Mouse (Mus musculus) MEL (cell line): ENCODE data around the gene Osbpl9. TPM values are rescaled to one million over a fixed set of nuclear protein-coding genes. Genes with fewer than 3 reads are reported as not detected.
A peak's percentile ranks its signal among the peaks of the same experiment; 100 is the strongest.

ENCODE experiments used
- DNase-seq: peaks from one replicate; pipeline ENCODE4 v3.0.0; 2011; ENCODE audit warnings: low read depth, low spot score
- H3K27ac ChIP-seq: 2 replicates; pipeline ENCODE4 v1.5.1; 2012; ENCODE audit warnings: low read depth, mild to moderate bottlenecking, control low read depth, low read length, moderate library complexity; ENCODE audit not compliant: control insufficient read depth
- H3K27me3 ChIP-seq, 2 experiments: fragments of 150-350 bp in 1 of 2; sonication (generic) in 1 of 2; 2 replicates each; pipeline ENCODE4 v1.6.1; 2012; ENCODE audit warnings: low read length in 2 of 2, mild to moderate bottlenecking in 2 of 2, improper control_type of control experiment in 1 of 2, moderate library complexity in 1 of 2; ENCODE audit not compliant: insufficient read depth in 2 of 2, control insufficient read depth in 1 of 2
- H3K36me3 ChIP-seq, 2 experiments: 2 replicates each; pipeline ENCODE4 v1.6.1; 2012 to 2014; ENCODE audit warnings: low read length in 2 of 2, improper control_type of control experiment in 1 of 2, inconsistent platforms in 1 of 2, mild to moderate bottlenecking in 1 of 2; ENCODE audit not compliant: insufficient read depth in 2 of 2, control insufficient read depth in 1 of 2
- H3K4me1 ChIP-seq, 2 experiments: fragments of 150-350 bp in 1 of 2; sonication (generic) in 1 of 2; 2 replicates each; pipeline ENCODE4 v1.6.1; 2012; ENCODE audit warnings: low read length in 2 of 2, improper control_type of control experiment in 1 of 2, mild to moderate bottlenecking in 1 of 2; ENCODE audit not compliant: insufficient read depth in 2 of 2, control insufficient read depth in 1 of 2
- H3K4me3 ChIP-seq, 2 experiments: fragments of 150-350 bp in 1 of 2; sonication (generic) in 1 of 2; 2 replicates each; pipeline ENCODE4 v1.5.1; 2012; ENCODE audit warnings: low read depth in 2 of 2, low read length in 2 of 2, mild to moderate bottlenecking in 2 of 2, moderate library complexity in 2 of 2, control low read depth in 1 of 2, improper control_type of control experiment in 1 of 2; ENCODE audit not compliant: control insufficient read depth in 1 of 2, insufficient read depth in 1 of 2
- H3K79me2 ChIP-seq: 2 replicates; pipeline ENCODE4 v1.6.1; 2012; ENCODE audit warnings: mild to moderate bottlenecking, low read length, moderate library complexity; ENCODE audit not compliant: control insufficient read depth, poor library complexity, insufficient read depth
- H3K9ac ChIP-seq: 2 replicates; pipeline ENCODE4 v1.6.1; 2012; ENCODE audit warnings: low read depth, mild to moderate bottlenecking, control low read depth, low read length, moderate library complexity; ENCODE audit not compliant: control insufficient read depth, poor library complexity, severe bottlenecking
- H3K9me3 ChIP-seq: fragments of 150-350 bp; sonication (generic); replicated peaks from 2 replicates; pipeline ENCODE4 v1.6.1; 2012; ENCODE audit warnings: mild to moderate bottlenecking, low read length, improper control_type of control experiment, moderate library complexity; ENCODE audit not compliant: insufficient read depth
- E2F4 ChIP-seq: IDR thresholded peaks from 2 replicates; pipeline ENCODE4 v1.6.1; 2011; ENCODE audit warnings: low read depth, low read length, improper control_type of control experiment, borderline replicate concordance
- GATA1 ChIP-seq: IDR thresholded peaks from 2 replicates; pipeline ENCODE4 v1.6.1; 2011; ENCODE audit warnings: low read depth, low read length, improper control_type of control experiment
- KAT2A ChIP-seq: conservative IDR thresholded peaks from 2 replicates; pipeline ENCODE4 v1.6.1; 2012; ENCODE audit warnings: low read depth, low read length, improper control_type of control experiment, inconsistent platforms
- MAFK ChIP-seq: IDR thresholded peaks from 2 replicates; pipeline ENCODE4 v1.6.1; 2011; ENCODE audit warnings: low read depth, mild to moderate bottlenecking, low read length, improper control_type of control experiment, borderline replicate concordance
- MAX ChIP-seq: IDR thresholded peaks from 2 replicates; pipeline ENCODE4 v1.6.1; 2011; ENCODE audit warnings: low read length, improper control_type of control experiment
- MYB ChIP-seq: IDR thresholded peaks from 2 replicates; pipeline ENCODE4 v1.6.1; 2011; ENCODE audit warnings: mild to moderate bottlenecking, low read depth, low read length, improper control_type of control experiment
- MYC ChIP-seq: IDR thresholded peaks from 2 replicates; pipeline ENCODE4 v1.6.1; 2011; ENCODE audit warnings: low read depth, mild to moderate bottlenecking, low read length, improper control_type of control experiment, moderate library complexity
- NELFE ChIP-seq: IDR thresholded peaks from 2 replicates; pipeline ENCODE4 v1.6.1; 2011; ENCODE audit warnings: low read depth, low read length, improper control_type of control experiment
- POLR2A ChIP-seq, 2 experiments: IDR thresholded peaks; 2 replicates each; pipeline ENCODE4 v1.6.1; 2011 to 2012; ENCODE audit warnings: low read length in 2 of 2, mild to moderate bottlenecking in 2 of 2, control low read depth in 1 of 2, improper control_type of control experiment in 1 of 2, low read depth in 1 of 2, moderate library complexity in 1 of 2; ENCODE audit not compliant: control insufficient read depth in 1 of 2, insufficient read depth in 1 of 2, poor library complexity in 1 of 2
- RCOR1 ChIP-seq: IDR thresholded peaks from 2 replicates; pipeline ENCODE4 v1.6.1; 2012; ENCODE audit warnings: low read depth, mild to moderate bottlenecking, inconsistent platforms, low read length, improper control_type of control experiment
- TBP ChIP-seq: IDR thresholded peaks from 2 replicates; pipeline ENCODE4 v1.8.0; 2011; ENCODE audit warnings: low read depth, low read length, improper control_type of control experiment
- USF1 ChIP-seq: IDR thresholded peaks from 2 replicates; pipeline ENCODE4 v1.6.1; 2014; ENCODE audit warnings: low read depth, mild to moderate bottlenecking, inconsistent platforms, low read length, improper control_type of control experiment, moderate library complexity
- USF2 ChIP-seq, 2 experiments: IDR thresholded peaks; 2 replicates each; pipeline ENCODE4 v1.6.1; 2011 to 2012; ENCODE audit warnings: improper control_type of control experiment in 2 of 2, low read length in 2 of 2, borderline replicate concordance in 1 of 2, inconsistent platforms in 1 of 2, low read depth in 1 of 2, mild to moderate bottlenecking in 1 of 2; ENCODE audit not compliant: insufficient read depth in 1 of 2
- ZC3H11A ChIP-seq: IDR thresholded peaks from 2 replicates; pipeline ENCODE4 v1.6.1; 2012; ENCODE audit warnings: low read depth, mild to moderate bottlenecking, inconsistent platforms, low read length, improper control_type of control experiment
- polyA plus RNA-seq, 2 experiments: library from polyadenylated mRNA; stranded (reverse) in 1 of 2; unstranded in 1 of 2; fragments of >175 nt in 1 of 2; fragments of >200 nt in 1 of 2; gene quantifications; 2 replicates each; pipeline versions ENCODE4 v1.2.1 to v1.2.4; 2012; ENCODE audit warnings: low replicate concordance in 2 of 2, low read depth in 1 of 2; ENCODE audit not compliant: insufficient read length in 2 of 2, insufficient read depth in 1 of 2, missing spikeins in 1 of 2
- total RNA-seq: library from RNA; depleted of rRNA; stranded (reverse); fragments of 300-350 nt; gene quantifications from 2 replicates; pipeline ENCODE4 v1.2.3, GENCODE M21; 2012

Gene Osbpl9
- total and polyA plus RNA-seq, 3 experiments, result 14.9 to 42.6 TPM; not detected in 1

GRCm38 (mm10) chr4:109195900-109196629 is 6.0 kb downstream of the Osbpl9 start:
- no peak overlapping the region for H3K27ac ChIP-seq
- no peaks in the 10 kb centered on the region for H3K4me1 ChIP-seq
- H3K27me3 ChIP-seq, result no peaks in the 10 kb centered on the region
- H3K79me2 ChIP-seq, result no peaks in the 10 kb centered on the region
- no peak for DNase-seq
- H3K9ac ChIP-seq, result no peak overlapping the region
- H3K4me3 ChIP-seq, result no peak overlapping the region
- TF ChIP-seq MAFK, result peak; percentile 29; the same call in 1 of the 2 replicates
- no peak for TF ChIP-seq USF2 (IDR thresholded peaks at IDR 0.05; ENCODE audit: borderline replicate concordance in 1 of 2, insufficient read depth in 1 of 2, low read depth in 1 of 2, low read length in 2 of 2)
- TF ChIP-seq, all 39 proteins: peak for 1
- Histone ChIP-seq H3K36me3 (peaks cover 0 to 6% of the 10 kb centered on the region in 2 experiments; a peak in 2 of 4 replicates), H3K9me3 (no peaks in the 10 kb centered on the region)

- H3K9ac ChIP-seq, result no peak overlapping the region
- no peak for DNase-seq
- TF ChIP-seq ZC3H11A (no peak), POLR2A (IDR thresholded peaks at IDR 0.05; ENCODE audit: control insufficient read depth in 1 of 2, insufficient read depth in 1 of 2, low read depth in 1 of 2, low read length in 2 of 2, poor library complexity in 1 of 2) (no peak), USF1 (no peak), MYC (no peak), MYB (no peak), NELFE (no peak), TBP (no peak), MAFK (no peak), E2F4 (no peak), GATA1 (no peak), MAX (no peak), KAT2A (no peak)
- no peak overlapping the region for H3K27ac ChIP-seq
- no peaks in the 10 kb centered on the region for H3K9me3 ChIP-seq
- no peaks in the 10 kb centered on the region for H3K4me1 ChIP-seq
- no peaks in the 10 kb centered on the region for H3K79me2 ChIP-seq
- no peaks in the 10 kb centered on the region for H3K27me3 ChIP-seq
- H3K4me3 ChIP-seq, result no peak overlapping the region
- H3K36me3 ChIP-seq, result no peaks in the 10 kb centered on the region
Measured at GRCm38 (mm10) chr4:109193886-109194285, 8.2 kb downstream of the Osbpl9 start.

GRCm38 (mm10) chr4:109191598-109191997 is 10.5 kb downstream of the Osbpl9 start:
- no peaks in the 10 kb centered on the region for H3K9me3 ChIP-seq
- no peaks in the 10 kb centered on the region for H3K4me1 ChIP-seq
- H3K36me3 ChIP-seq, result no peaks in the 10 kb centered on the region
- no peak overlapping the region for H3K4me3 ChIP-seq
- H3K27me3 ChIP-seq, result no peaks in the 10 kb centered on the region
- H3K79me2 ChIP-seq, result no peaks in the 10 kb centered on the region
- TF ChIP-seq RCOR1 (no peak), MAFK (no peak)
- H3K27ac ChIP-seq, result no peak overlapping the region
- no peak for DNase-seq
- no peak overlapping the region for H3K9ac ChIP-seq
